Mouse (Mus musculus): ENCODE measurements around the gene Adamts20. TPM values are rescaled to one million over a fixed set of nuclear protein-coding genes. Genes with fewer than 3 reads are reported as not detected.

Adamts20 gene
- polyA plus RNA-seq, 1 experiment from 2014 or later: 4.1 TPM

DNA sequence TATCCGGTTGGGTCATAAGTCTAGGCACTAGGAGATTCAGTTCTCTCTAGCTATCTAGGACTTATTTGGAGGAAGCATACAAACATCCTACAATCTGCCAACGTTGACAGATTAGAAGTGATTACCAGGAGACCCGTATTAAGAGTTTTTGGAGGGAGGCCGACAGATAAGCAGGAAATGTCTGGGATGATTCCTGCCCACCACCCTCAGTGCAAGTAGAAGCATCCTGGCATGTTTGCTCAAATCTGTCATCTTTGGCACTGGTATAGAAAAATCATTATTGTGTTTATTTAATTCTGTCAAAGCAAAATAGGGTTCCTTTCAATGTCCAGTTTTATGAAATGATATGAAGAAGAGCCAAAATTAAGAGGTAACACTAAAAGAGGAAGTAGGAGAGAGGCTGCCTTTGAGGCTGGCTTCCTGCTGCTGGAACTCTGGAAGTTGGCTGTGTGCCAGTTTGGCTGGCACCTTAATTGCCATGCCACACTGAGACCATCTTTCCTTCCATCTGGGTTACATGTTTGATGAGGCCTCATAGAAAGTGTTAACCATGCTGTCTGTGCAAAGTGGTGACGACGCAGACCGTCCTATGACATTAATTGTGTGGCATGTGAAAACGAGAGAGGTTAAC lies 201.2 kb downstream of the Adamts20 start:
- no peak overlapping the region for H3K4me2 ChIP-seq (replicated peaks)
- H3K27me3 ChIP-seq: no peaks in the 10 kb centered on the region
- peaks cover 11% of the 10 kb centered on the region; the same call in 1 of the 2 replicates for H3K4me1 ChIP-seq
- no peak overlapping the region for H3K4me3 ChIP-seq
- H3K27ac ChIP-seq: no peak overlapping the region
- WGBS: 75% methylated on average over 8 of the region's 8 CpGs
- ATAC-seq (ENCODE audit: low FRiP score, low read depth): no peak
- H3K36me3 ChIP-seq: no peaks in the 10 kb centered on the region
- no peak overlapping the region for H3K9ac ChIP-seq
- H3K9me3 ChIP-seq: no peaks in the 10 kb centered on the region

DNA sequence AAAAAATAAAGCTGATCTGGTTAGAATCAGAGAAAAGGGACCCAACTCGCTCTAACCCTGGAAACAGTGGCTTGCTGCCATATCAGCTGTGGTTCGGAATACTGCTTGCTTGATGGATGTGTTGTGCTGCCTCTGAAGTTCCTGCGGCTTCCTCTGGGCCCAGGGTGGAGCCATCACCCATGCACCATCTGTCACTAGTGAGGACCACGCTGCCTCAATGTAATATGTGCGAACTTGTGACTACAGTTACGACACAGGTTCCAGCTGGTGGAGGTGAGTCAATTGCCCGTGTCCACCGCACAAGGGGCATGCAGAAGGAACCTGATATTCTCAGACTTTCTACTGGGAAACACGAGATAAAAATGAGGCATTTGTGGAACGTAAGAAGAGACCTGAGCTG lies 202.0 kb downstream of the Adamts20 start:
- 62% methylated on average over 10 of the region's 10 CpGs for WGBS

DNA sequence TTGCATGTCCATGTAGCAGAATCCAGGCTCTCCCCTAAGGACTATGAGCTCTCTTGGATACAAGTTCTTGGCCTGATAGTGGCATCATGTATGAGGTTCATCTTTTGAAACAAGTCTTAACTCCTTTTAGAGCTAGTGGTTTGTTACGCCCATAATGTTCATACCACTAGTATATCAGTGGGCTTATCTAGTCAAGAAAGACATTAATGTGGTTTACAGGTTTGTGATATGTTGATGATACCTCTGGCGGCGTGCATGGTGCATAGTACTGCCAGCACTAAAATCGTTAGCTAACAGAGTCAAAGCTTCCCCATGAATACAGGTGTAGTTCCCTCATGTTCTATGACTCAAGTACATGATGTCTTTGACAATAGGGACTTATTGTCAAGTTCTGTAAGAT lies 205.7 kb downstream of the Adamts20 start:
- Histone ChIP-seq H3K27ac (no peak overlapping the region), H3K9me3 (no peaks in the 10 kb centered on the region), H3K27me3 (no peaks in the 10 kb centered on the region), H3K4me1 (peaks cover 4% of the 10 kb centered on the region; the same call in 1 of the 2 replicates), H3K36me3 (no peaks in the 10 kb centered on the region), H3K9ac (no peak overlapping the region), H3K4me2 (replicated peaks) (no peak overlapping the region), H3K4me3 (no peak overlapping the region)
- 89% methylated on average over 4 of the region's 4 CpGs for WGBS
- no peak for ATAC-seq (ENCODE audit: low FRiP score, low read depth)

More for the DNA sequence above, 202.0 kb downstream of the Adamts20 start:
- ATAC-seq (ENCODE audit: low FRiP score, low read depth): no peak
- Histone ChIP-seq H3K4me1 (peaks cover 11% of the 10 kb centered on the region; the same call in 1 of the 2 replicates), H3K4me3 (no peak overlapping the region), H3K9ac (no peak overlapping the region), H3K36me3 (no peaks in the 10 kb centered on the region), H3K9me3 (no peaks in the 10 kb centered on the region), H3K27ac (no peak overlapping the region), H3K4me2 (replicated peaks) (no peak overlapping the region), H3K27me3 (no peaks in the 10 kb centered on the region)

DNA sequence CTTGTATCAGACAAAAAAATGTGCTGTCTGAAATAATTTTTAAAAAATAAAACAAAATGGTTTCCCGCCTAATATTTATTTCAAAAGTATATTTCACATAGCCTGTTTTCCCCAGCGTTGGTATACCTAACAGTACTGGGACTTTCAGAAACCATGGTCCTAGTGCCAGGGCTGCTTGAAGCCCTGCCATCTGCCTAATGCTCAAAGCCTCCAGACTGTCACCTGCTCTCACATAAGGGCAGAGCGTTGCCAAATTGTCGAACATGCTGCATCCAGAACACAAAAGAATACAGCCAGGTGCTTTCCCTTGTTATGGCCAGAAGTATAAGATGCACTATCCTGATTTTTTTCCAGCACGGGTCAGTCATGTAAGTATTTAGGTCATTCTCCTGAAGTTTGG lies 209.7 kb downstream of the Adamts20 start:
- Histone ChIP-seq H3K36me3 (no peaks in the 10 kb centered on the region), H3K4me3 (no peak overlapping the region), H3K4me2 (replicated peaks) (no peak overlapping the region), H3K27ac (no peak overlapping the region), H3K9ac (no peak overlapping the region), H3K9me3 (no peaks in the 10 kb centered on the region), H3K4me1 (no peaks in the 10 kb centered on the region), H3K27me3 (no peaks in the 10 kb centered on the region)
- no peak for ATAC-seq (ENCODE audit: low FRiP score, low read depth)
- WGBS: 91% methylated on average over 5 of the region's 5 CpGs

DNA sequence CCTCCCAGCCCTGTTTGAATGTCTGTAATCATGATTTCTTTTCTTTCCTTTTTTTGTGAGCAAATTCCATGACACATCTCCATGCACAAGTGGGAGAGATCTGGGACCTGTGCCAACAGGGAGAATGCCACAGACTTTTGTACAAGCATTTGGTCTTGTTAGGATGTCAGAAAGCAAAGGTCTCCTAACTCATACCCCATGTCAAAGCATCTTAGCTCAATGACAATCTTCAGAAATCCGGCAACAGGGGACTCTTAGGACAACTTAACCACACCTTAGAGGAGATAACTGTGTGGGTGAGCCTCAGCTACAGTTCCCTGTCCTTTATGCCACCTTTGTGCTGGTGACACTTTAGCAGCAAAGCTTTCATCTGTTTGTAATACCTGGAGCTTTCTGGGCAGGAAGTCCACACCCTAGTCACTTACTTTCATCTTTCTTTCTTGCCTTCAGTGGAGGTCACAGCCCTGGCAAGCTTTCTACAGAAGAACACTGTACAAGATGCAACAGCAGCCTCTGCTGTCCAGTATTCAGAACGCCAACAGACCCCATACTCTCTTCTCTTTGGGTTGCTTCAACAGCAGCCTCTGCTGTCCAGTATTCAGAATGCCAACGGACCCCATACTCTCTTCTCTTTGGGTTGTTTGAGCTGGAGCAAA lies 210.2 kb downstream of the Adamts20 start:
- Histone ChIP-seq H3K4me3 (no peak overlapping the region), H3K27ac (no peak overlapping the region), H3K27me3 (no peaks in the 10 kb centered on the region), H3K9ac (no peak overlapping the region), H3K4me1 (no peaks in the 10 kb centered on the region), H3K36me3 (no peaks in the 10 kb centered on the region), H3K4me2 (replicated peaks) (no peak overlapping the region), H3K9me3 (no peaks in the 10 kb centered on the region)
- no peak for ATAC-seq (ENCODE audit: low FRiP score, low read depth)
- 82% methylated on average over 3 of the region's 3 CpGs for WGBS

DNA sequence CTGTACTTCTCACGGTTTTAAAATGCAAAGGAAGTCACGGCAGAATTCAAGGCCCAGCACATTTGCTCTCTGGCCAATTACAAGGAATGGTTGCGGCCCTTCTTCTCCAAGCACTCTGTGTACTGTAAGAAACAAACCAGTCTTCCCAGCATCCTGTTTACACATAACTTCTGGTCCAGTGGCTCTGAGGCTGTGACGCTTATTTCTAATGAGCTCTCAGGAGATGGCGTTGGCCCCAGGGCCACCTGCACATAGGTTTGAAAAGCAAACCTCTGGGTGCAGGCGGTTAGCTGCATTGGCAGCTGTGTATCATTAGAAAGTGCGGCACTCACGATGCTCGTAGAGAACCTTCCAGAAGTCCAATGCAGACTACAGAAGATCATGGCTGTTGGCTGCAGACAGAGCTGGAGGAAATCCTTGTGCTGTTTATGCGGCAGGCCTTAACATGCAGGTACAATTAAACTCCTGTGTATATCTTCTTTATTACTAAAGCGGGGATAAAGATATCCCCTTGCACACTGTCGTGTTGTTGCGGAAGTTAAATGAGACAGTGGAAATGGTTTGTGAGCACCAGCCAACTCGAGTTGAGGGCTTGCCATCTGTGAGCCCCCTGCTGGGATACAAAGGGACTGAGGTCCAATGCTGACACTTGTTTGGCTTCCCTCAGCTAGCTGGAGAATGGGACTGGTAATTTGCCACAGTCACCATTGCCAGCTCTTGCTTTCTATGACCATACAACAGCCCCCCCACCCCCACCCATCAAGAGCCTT lies 210.9 kb downstream of the Adamts20 start:
- H3K9me3 ChIP-seq: no peaks in the 10 kb centered on the region
- no peaks in the 10 kb centered on the region for H3K27me3 ChIP-seq
- no peaks in the 10 kb centered on the region for H3K36me3 ChIP-seq
- no peak for ATAC-seq (ENCODE audit: low FRiP score, low read depth)
- WGBS: 64% methylated on average over 14 of the region's 14 CpGs
- no peak overlapping the region for H3K27ac ChIP-seq
- no peaks in the 10 kb centered on the region for H3K4me1 ChIP-seq
- H3K4me2 ChIP-seq (replicated peaks): no peak overlapping the region
- no peak overlapping the region for H3K9ac ChIP-seq
- no peak overlapping the region for H3K4me3 ChIP-seq

GRCm38 (mm10) chr15:94252962-94253712 lies 212.1 kb downstream of the Adamts20 start:
- peaks cover 4% of the 10 kb centered on the region; the same call in 1 of the 2 replicates for H3K4me1 ChIP-seq
- H3K9me3 ChIP-seq: no peaks in the 10 kb centered on the region
- no peaks in the 10 kb centered on the region for H3K36me3 ChIP-seq
- H3K9ac ChIP-seq: no peak overlapping the region
- H3K4me3 ChIP-seq: no peak overlapping the region
- WGBS: 58% methylated on average over 13 of the region's 13 CpGs
- ATAC-seq (ENCODE audit: low FRiP score, low read depth): no peak
- no peaks in the 10 kb centered on the region for H3K27me3 ChIP-seq
- H3K27ac ChIP-seq: no peak overlapping the region
- H3K4me2 ChIP-seq (replicated peaks): no peak overlapping the region

DNA sequence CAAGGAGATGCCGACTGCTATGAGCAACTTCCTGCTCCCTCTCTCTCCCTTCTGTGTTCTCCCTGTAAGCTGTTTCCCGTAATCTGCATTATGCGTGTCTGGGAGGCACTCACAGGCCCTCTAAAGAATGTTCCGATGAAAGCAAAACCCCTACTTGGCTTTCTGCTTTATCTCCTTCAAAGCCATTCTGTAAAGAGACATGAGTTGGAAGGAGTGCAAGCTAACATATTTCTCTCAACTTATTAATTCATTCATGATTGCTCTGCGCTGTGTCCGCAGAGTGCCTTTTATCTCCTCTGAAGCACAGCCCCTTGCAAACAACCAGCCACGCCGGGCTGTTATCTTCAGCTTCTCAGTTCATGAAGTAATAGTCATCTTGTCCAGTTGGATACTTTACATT lies 215.5 kb downstream of the Adamts20 start:
- no peaks in the 10 kb centered on the region for H3K27me3 ChIP-seq
- no peak overlapping the region for H3K4me2 ChIP-seq (replicated peaks)
- ATAC-seq (ENCODE audit: low FRiP score, low read depth): no peak
- no peaks in the 10 kb centered on the region for H3K9me3 ChIP-seq
- H3K4me1 ChIP-seq: peaks cover 8% of the 10 kb centered on the region; the same call in 1 of the 2 replicates
- H3K36me3 ChIP-seq: no peaks in the 10 kb centered on the region
- H3K9ac ChIP-seq: no peak overlapping the region
- no peak overlapping the region for H3K4me3 ChIP-seq
- 78% methylated on average over 8 of the region's 8 CpGs for WGBS
- no peak overlapping the region for H3K27ac ChIP-seq

GRCm38 (mm10) chr15:94248386-94248785 lies 216.8 kb downstream of the Adamts20 start:
- Histone ChIP-seq H3K4me3 (no peak overlapping the region), H3K36me3 (no peaks in the 10 kb centered on the region), H3K27ac (no peak overlapping the region), H3K4me2 (replicated peaks) (no peak overlapping the region), H3K4me1 (peaks cover 8% of the 10 kb centered on the region; the same call in 1 of the 2 replicates), H3K27me3 (no peaks in the 10 kb centered on the region), H3K9ac (no peak overlapping the region), H3K9me3 (no peaks in the 10 kb centered on the region)
- 49% methylated on average over 6 of the region's 6 CpGs for whole genome bisulfite sequencing
- ATAC-seq (ENCODE audit: low FRiP score, low read depth): no peak

- Histone ChIP-seq H3K4me1 (peaks cover 8% of the 10 kb centered on the region; the same call in 1 of the 2 replicates), H3K4me2 (replicated peaks) (no peak overlapping the region), H3K27me3 (no peaks in the 10 kb centered on the region), H3K9me3 (no peaks in the 10 kb centered on the region), H3K4me3 (no peak overlapping the region), H3K9ac (no peak overlapping the region), H3K36me3 (no peaks in the 10 kb centered on the region), H3K27ac (no peak overlapping the region)
- 64% methylated on average over 5 of the region's 5 CpGs for WGBS
- no peak for ATAC-seq (ENCODE audit: low FRiP score, low read depth)
Measured at GRCm38 (mm10) chr15:94246669-94247068, 218.5 kb downstream of the Adamts20 start.

GRCm38 (mm10) chr15:94244336-94244735 lies 220.9 kb downstream of the Adamts20 start:
- no peaks in the 10 kb centered on the region for H3K36me3 ChIP-seq
- H3K27ac ChIP-seq: no peak overlapping the region
- no peak overlapping the region for H3K4me3 ChIP-seq
- no peak overlapping the region for H3K4me2 ChIP-seq (replicated peaks)
- WGBS: 37% methylated on average over 2 of the region's 2 CpGs
- peaks cover 8% of the 10 kb centered on the region; the same call in 1 of the 2 replicates for H3K4me1 ChIP-seq
- H3K27me3 ChIP-seq: no peaks in the 10 kb centered on the region
- ATAC-seq (ENCODE audit: low FRiP score, low read depth): no peak
- no peaks in the 10 kb centered on the region for H3K9me3 ChIP-seq
- no peak overlapping the region for H3K9ac ChIP-seq

DNA sequence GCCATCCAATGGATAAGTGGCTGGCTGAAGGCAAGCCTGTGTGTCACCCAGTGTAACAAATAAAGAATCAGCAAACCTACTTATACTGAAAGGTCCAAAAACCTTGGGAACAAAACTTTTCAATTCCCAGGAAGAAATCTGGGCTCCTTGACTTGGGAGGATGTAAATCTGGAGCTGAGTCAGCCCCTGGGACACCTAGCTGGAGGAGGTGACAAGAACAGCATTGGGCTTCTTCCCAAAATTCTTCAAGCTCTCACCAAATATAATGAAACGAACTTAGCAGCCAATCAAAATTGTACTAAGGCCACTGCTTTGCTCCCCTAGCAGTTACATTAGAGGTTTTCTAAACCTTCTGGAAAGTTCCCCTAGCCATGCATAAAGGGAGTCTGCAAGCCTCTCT lies 223.1 kb downstream of the Adamts20 start:
- Histone ChIP-seq H3K27me3 (no peaks in the 10 kb centered on the region), H3K36me3 (no peaks in the 10 kb centered on the region), H3K4me2 (replicated peaks) (no peak overlapping the region), H3K9me3 (no peaks in the 10 kb centered on the region), H3K4me1 (peaks cover 9% of the 10 kb centered on the region), H3K9ac (no peak overlapping the region), H3K27ac (no peak overlapping the region), H3K4me3 (no peak overlapping the region)
- 83% methylated on average over 1 of the region's 1 CpGs for WGBS
- ATAC-seq (ENCODE audit: low FRiP score, low read depth): no peak
